Mouse (Mus musculus) testis, adult 10 weeks (tissue): ENCODE measurements around the gene Mrpl12. TPM values are rescaled to one million over a fixed set of nuclear protein-coding genes. Genes with fewer than 3 reads are reported as not detected.

ENCODE experiments used
- polyA plus RNA-seq: library from polyadenylated mRNA; stranded (reverse); fragments of 350-450 nt; fragmentation: Illumina TruSeq; extraction: RNeasy Lipid Tissue Mini Kit (QIAGEN cat#74804); gene quantifications from one replicate; pipeline ENCODE4 v1.2.3, GENCODE M21; 2014; ENCODE audit warnings: low read depth, low replicate concordance

Mrpl12 gene
- 3.0 TPM for polyA plus RNA-seq

DNA sequence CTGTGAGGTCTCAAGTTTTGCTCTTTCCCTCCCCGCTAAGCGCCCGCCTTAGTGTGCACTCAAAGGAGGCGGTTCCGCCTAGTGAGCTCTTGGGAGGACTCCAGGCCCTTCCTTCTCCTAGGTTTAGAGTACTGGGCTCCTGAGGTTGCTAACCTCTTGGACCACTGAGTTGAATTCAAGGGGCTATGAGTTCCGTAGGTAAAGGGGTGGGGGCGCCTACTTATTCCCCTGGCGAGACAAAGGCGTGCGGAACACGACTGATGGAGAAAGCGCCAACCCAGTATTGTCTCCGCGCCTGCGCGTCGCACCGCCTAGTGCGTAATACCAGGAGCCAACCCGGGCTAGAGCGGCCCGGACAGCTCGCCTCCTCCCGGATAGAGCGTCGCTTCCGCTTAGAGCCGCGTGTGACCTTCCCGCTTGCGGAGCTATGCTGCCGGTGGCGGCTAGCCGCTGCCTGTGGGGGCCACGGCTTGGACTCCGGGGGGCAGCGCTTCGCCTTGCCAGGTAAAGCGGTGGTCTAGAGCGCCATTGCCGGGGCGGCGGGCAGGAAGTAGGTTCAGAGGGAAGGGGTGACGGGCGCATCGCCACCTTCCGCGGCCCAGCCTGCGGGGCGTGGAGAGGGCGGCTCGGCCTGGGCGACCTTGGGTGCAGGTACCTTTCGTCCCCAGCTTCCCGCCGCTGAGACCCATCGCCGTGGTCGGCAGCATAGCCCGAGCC lies at the start of gene Mrpl12:
TSS of gene Mrpl12 (plus strand) at position 349 of the 717 bp plus-strand sequence.

DNA sequence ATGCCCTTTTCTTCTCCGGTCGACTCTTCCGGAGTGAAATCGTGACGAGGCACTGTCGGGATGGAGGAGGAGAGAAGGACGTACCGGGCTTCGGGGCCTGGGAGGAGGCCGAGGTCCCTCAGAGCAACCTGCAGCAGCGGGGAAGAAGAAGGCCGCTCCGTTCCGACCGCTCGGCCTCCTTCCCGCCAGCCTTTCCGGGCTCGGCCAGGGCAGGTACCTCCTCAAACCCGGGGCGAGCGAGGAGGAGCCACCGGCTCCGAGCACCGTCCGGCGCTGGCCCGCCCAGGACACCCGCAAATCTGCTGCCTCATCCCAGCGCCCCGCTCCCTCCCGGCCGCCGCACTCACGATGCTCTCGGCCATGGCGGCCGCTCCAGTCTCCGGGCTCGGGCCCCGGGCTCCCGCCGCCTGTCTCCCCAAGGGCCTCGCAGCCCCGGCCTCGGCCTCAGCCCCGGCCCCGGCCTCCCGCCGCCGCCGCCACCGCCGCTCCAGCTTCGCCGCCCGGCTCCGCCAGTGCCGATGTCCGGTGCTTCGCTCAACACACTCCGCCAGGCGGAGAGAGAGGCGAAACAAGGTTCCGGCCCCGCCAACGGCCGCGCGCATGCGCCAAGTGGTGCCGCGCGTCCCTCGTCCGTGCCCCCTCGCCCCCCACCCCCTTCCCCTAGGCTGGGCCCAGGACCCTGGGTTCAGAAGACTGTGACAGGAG lies 47.1 kb upstream of the Mrpl12 start, which contains the start of gene Nploc4:
TSS of gene Nploc4 (minus strand) at position 557 of the 705 bp plus-strand sequence.

DNA sequence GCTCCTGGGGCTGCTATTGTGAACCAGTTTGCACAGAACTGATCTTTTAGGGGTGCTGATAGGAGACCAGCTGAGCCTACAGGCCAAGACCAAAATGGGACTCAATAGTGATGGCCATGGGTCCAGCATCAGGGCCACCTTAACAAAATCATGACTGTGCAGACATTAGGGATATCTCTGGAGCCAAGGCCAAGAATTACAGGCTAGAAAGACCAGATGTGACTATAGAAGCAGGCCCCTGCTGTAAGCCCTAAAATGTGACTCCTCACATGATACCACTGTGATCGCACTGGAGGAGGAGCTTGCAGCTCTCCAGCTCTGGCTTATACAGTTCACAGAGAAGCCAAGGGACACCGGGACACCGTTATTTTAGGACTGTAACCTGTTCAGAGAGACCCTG lies 42.1 kb upstream of the Mrpl12 start, which contains the start of gene Tspan10:
TSS of gene Tspan10 (plus strand) at position 301 of the 400 bp plus-strand sequence.

DNA sequence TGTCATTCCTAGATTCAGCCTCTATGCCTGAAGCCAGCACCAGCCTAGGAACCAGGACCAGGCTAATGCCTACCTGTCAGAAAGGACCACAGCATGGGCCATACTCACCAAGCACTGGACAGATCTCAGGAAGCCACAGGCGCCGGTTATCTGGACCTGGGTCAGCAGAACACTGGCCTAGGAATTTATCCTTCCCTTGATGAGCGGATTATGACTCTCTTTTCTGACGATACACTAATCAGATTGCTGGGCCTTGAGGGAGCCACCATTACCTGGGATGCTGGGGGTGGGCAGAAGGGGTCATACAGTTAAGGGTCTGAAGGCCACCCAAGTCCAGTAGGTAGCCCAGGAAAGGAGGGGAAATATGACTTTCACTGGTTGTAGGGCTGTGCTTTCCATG lies 31.1 kb upstream of the Mrpl12 start, which contains the start of gene Pde6g:
TSS of gene Pde6g (minus strand) at position 195 of the 400 bp plus-strand sequence.

DNA sequence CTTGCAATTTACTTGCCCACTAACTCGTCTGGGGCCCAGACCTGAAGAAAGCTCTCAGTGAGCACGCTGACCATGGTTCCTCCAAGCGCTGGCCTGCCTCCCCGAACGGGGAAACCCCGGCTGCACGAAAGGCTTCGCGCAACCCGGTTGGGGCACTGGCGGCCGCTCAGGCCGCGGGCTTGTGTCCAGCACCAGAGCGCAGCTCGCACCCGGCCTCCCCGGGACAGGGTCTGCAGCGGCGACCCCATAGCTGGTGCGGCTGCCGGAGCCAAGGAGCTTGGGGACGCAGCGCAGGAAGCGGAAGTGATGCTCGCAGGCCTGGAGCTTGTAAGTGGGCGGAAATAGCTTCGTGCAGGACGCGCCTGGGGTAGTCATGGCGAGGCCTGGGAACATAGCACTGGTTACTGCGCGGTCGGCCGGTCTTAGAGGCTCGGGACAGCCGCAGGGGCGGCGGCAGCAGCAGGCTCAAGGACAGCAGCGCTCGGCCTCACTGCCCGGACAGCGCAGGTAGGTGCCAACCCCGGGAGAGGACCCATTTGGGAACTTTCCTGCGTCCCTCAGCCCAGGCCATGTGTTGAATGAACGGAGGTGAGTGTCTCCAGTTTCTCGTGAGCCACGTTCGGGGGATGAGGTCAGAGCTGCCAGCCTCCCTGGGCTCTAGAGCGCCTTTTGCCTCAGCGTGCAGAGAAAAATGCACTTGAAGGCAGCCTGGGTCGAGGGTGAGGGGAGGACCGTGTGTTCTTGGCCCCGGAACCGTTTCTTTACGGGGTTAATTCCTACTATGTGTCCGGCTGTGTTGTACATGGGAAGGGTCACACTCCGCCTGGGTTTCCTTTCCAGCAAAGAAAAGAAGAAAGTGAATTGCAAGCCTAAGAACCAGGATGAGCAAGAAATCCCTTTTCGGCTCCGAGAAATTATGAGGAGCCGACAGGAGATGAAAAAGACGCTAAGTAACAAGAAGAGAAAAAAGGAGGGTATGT lies 26.4 kb upstream of the Mrpl12 start, which contains the start of the genes Oxld1 and Ccdc137:
TSS of gene Oxld1 (minus strand) at position 297 of the 980 bp plus-strand sequence.
TSS of gene Ccdc137 (plus strand) at position 344 of the 980 bp plus-strand sequence.

DNA sequence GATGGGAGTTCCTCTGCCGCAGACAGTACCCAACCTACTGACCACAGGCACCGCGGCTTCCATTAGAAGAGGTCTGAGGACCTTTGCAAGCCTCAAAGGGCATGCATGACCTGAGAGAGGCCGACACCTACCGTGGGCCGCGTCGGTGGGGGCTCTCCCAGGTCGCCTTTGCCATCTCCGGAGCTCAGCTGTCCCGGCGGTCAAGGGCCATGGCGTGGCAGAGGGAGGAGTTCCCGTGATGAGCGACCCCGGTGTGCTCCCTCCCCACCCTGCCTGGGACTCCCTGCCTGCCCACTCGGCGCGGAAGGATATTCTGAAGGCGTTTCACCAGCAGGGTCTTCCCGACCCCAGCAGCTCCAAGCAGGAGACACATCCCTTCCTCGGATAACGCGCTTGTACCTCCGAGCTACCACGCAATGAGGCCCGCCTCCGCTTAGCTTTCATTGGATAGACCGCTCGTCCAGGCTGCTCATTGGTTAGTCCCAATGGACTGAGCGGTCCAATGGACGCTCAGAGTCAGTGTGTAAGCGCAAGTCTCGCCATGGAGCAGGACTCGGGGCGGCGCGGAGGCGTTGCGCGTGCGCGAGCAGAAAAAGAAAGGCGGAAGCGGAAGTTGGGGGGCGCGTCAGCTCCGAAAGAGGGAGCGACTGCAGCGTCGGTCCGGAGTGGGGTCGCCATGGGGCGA lies 17.2 kb upstream of the Mrpl12 start, which contains the start of gene Arl16:
TSS of gene Arl16 (minus strand) at position 557 of the 685 bp plus-strand sequence.

DNA sequence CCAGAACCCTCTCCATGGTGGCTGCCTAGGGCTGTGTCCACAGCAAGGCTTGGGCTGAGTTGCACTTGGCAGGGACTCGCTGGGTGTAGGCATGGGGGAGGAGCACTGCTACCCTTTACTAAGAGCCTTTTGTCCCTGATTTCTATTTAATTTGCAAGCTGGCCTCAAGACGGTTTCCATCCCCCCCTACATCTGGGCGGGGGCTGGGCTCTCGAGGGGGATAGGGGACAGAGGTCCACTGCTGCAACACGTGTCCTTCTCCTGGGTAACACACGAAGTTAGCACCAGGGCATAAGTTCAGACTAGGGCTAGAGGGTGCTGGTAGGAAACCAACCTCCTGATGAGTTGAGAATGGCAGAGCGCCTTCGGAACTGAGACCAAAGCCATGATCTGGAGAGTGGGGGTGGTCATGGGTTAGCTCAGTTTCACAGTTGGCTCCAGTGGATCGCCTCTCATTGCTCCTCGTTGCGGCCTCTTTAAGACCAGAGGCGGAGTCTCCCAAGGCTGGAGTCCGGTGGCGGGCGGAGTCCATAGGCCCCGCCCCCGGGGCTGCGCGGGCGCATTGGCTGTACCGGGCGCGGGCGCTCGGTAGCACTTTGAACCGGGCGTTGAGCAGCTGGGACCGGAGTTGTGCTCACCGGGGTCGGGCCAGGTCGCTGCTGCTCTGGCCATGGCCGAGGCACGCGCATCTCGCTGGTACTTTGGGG lies 7.1 kb downstream of the Mrpl12 start, which contains the start of gene Slc25a10:
TSS of gene Slc25a10 (plus strand) at position 524 of the 707 bp plus-strand sequence.

DNA sequence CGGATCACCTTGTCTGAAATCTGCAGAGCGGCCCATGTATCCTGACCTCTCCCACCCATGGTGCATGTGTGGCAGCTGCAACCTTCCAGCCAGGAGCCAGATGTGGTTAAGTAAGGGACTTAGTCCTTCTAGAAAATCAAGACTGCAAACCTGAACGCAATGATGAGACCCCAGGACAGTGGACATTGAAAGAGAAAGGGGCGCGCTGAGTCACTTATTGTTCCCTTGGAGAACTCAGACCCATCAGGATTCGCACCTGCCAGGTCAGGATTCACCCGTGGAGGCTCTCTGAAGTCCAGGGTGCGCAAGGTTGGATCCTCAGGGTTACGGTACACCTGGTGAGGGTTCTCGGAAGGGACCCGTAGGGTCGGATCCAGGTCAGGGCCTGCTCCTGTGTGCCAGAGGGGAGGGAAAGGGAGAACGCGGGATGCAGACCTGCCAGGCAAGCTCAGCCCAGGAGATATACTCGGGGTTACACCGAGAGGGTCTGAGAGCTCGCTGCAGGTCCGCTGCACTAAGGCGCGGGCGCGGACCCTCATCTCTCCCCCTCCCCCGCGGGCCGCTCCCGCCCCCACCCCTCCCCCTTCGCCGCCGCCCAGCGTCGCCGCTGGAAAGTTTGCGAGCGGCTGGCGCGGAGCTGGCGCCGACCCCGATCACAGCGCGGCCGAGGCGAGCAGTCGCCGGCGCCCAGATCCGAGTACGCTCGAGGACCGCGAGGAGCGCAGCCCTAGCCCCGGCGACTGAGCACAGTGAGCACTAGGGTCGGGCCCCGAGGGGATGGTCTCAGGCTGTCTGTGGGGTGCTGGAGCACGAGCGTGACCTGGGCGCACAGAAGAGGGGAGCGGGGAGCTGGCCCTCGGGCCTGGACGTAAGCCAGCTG lies 45.9 kb downstream of the Mrpl12 start, which contains the start of gene Gcgr:
TSS of gene Gcgr (plus strand) at position 615 of the 880 bp plus-strand sequence.

Other genes with a start within 250 kb of the Mrpl12 start
- gene Actg1, start 136.1 kb upstream of the Mrpl12 start, polyA plus RNA-seq: 418 TPM
- gene Fscn2, start 123.1 kb upstream of the Mrpl12 start, polyA plus RNA-seq: not detected
- 0.15 TPM for gene Faap100, start 105.8 kb upstream of the Mrpl12 start, polyA plus RNA-seq
- gene Nploc4, start 46.9 kb upstream of the Mrpl12 start, polyA plus RNA-seq: 35.9 TPM
- not detected for gene Tspan10, start 42.0 kb upstream of the Mrpl12 start, polyA plus RNA-seq
- 0.14 TPM for gene Pde6g, start 31.1 kb upstream of the Mrpl12 start, polyA plus RNA-seq
- gene Oxld1, start 26.5 kb upstream of the Mrpl12 start, polyA plus RNA-seq: not detected
- gene Ccdc137, start 26.5 kb upstream of the Mrpl12 start, polyA plus RNA-seq: 6.0 TPM
- 10.9 TPM for gene Arl16, start 17.0 kb upstream of the Mrpl12 start, polyA plus RNA-seq
- gene Slc25a10, start 7.2 kb downstream of the Mrpl12 start, polyA plus RNA-seq: 0.31 TPM
- gene Gcgr, start 46.1 kb downstream of the Mrpl12 start, polyA plus RNA-seq: not detected
- gene Mcrip1, start 65.1 kb downstream of the Mrpl12 start, polyA plus RNA-seq: 3.2 TPM
- gene Ppp1r27, start 66.5 kb downstream of the Mrpl12 start, polyA plus RNA-seq: 2.5 TPM
- 41.5 TPM for gene P4hb, start 88.6 kb downstream of the Mrpl12 start, polyA plus RNA-seq
- 5.0 TPM for gene Arhgdia, start 97.0 kb downstream of the Mrpl12 start, polyA plus RNA-seq
- 15.0 TPM for gene Alyref, start 113.8 kb downstream of the Mrpl12 start, polyA plus RNA-seq
- 9.5 TPM for gene Anapc11, start 113.8 kb downstream of the Mrpl12 start, polyA plus RNA-seq
- gene Npb, start 123.9 kb downstream of the Mrpl12 start, polyA plus RNA-seq: not detected
- 6.7 TPM for gene Pcyt2, start 133.3 kb downstream of the Mrpl12 start, polyA plus RNA-seq
- 1.2 TPM for gene Sirt7, start 140.6 kb downstream of the Mrpl12 start, polyA plus RNA-seq
- gene Mafg, start 149.0 kb downstream of the Mrpl12 start, polyA plus RNA-seq: 1.8 TPM
- 0.39 TPM for gene Pycr1, start 159.2 kb downstream of the Mrpl12 start, polyA plus RNA-seq
- not detected for gene Myadml2, start 163.5 kb downstream of the Mrpl12 start, polyA plus RNA-seq
- not detected for gene Notum, start 176.6 kb downstream of the Mrpl12 start, polyA plus RNA-seq
- gene Aspscr1, start 188.4 kb downstream of the Mrpl12 start, polyA plus RNA-seq: 4.5 TPM
- 2.4 TPM for gene Cenpx, start 229.1 kb downstream of the Mrpl12 start, polyA plus RNA-seq
- 0.18 TPM for gene Lrrc45, start 229.3 kb downstream of the Mrpl12 start, polyA plus RNA-seq
- not detected for gene Rac3, start 236.9 kb downstream of the Mrpl12 start, polyA plus RNA-seq
- gene Dcxr, start 242.7 kb downstream of the Mrpl12 start, polyA plus RNA-seq: not detected
- gene Cbr2, start 247.5 kb downstream of the Mrpl12 start, polyA plus RNA-seq: 0.66 TPM